Mouse (Mus musculus) heart, adult 2 months (tissue): ENCODE data around the gene Myd88. TPM values are rescaled to one million over a fixed set of nuclear protein-coding genes. Genes with fewer than 3 reads are reported as not detected.

Experiments
- DNase-seq, 2 experiments: peaks; one replicate each; pipeline ENCODE4 v3.0.0; 2021
- H3K27ac ChIP-seq: fragments of 200-600 bp; 2 replicates; pipeline ENCODE4 v1.8.1; 2022
- H3K27me3 ChIP-seq: fragments of 200-500 bp; 2 replicates; pipeline ENCODE4 v1.6.1; 2012; ENCODE audit warnings: mild to moderate bottlenecking, low read length, inconsistent platforms, mixed read lengths; ENCODE audit not compliant: control insufficient read depth, insufficient read depth
- H3K36me3 ChIP-seq: fragments of 200-500 bp; 2 replicates; pipeline ENCODE4 v1.6.1; 2012; ENCODE audit warnings: low read length, inconsistent platforms; ENCODE audit not compliant: control insufficient read depth, insufficient read depth
- H3K4me1 ChIP-seq: fragments of 200-500 bp; 2 replicates; pipeline ENCODE4 v1.6.1; 2011; ENCODE audit warnings: low read length; ENCODE audit not compliant: control insufficient read depth, insufficient read depth
- H3K4me3 ChIP-seq: fragments of 200-600 bp; 2 replicates; pipeline ENCODE4 v1.8.1; 2022
- H3K79me2 ChIP-seq: fragments of 200-500 bp; replicated peaks from 2 replicates; pipeline ENCODE4 v1.6.1; 2012; ENCODE audit warnings: mild to moderate bottlenecking, inconsistent platforms, low read length, moderate library complexity, mixed read lengths; ENCODE audit not compliant: control insufficient read depth, insufficient read depth
- H3K9ac ChIP-seq: fragments of 200-500 bp; 2 replicates; pipeline ENCODE4 v1.6.1; 2012; ENCODE audit warnings: low read depth, mild to moderate bottlenecking, control low read depth, inconsistent platforms, low read length, mixed read lengths
- CTCF ChIP-seq: fragments of 200-600 bp; IDR thresholded peaks from 2 replicates; pipeline ENCODE4 v1.8.1; 2022; ENCODE audit warnings: antibody characterized with exemption, mild to moderate bottlenecking, moderate library complexity
- EP300 ChIP-seq: fragments of 200-500 bp; IDR thresholded peaks from 2 replicates; pipeline ENCODE4 v1.6.1; 2011; ENCODE audit warnings: low read depth, low read length, control low read depth; ENCODE audit not compliant: insufficient read depth
- POLR2A ChIP-seq: fragments of 200-500 bp; IDR thresholded peaks from 2 replicates; pipeline ENCODE4 v1.6.1; 2011; ENCODE audit warnings: mild to moderate bottlenecking, low read depth, low read length, control low read depth; ENCODE audit not compliant: insufficient read depth
- WGBS: fragments of 180-500 bp; shearing (Covaris S2); methylation state at CpG from one replicate; pipeline ENCODE4 v1.1.7; 2018; 5-methylcytosine and 5-hydroxymethylcytosine counted together
- intact Hi-C: fragments of 180-260 bp; cut with DNase I; formaldehyde crosslinking; loops from one replicate; pipeline ENCODE4 v1.15.1; 2025
- polyA plus RNA-seq: library from polyadenylated mRNA; depleted of rRNA; stranded (reverse); fragments of >200 nt; gene quantifications from 2 replicates; pipeline ENCODE4 v1.2.3, GENCODE M21; 2012; rRNA removed
- total RNA-seq, 2 experiments: library from RNA; stranded (reverse); gene quantifications; 2 replicates each; pipeline ENCODE4 v1.2.3; 2021

Gene Myd88
- total and polyA plus RNA-seq, 3 experiments = 12.1 to 14.8 (median 12.2) TPM

GRCm38 (mm10) chr9:119298563-119298962 lies 42.6 kb downstream of the Myd88 start:
- no peak for DNase-seq
- Histone ChIP-seq H3K27ac (no peak overlapping the region), H3K36me3 (no peaks in the 10 kb centered on the region), H3K27me3 (no peaks in the 10 kb centered on the region), H3K79me2 (peaks cover 1% of the 10 kb centered on the region; the same call in 1 of the 2 replicates), H3K9ac (no peak overlapping the region), H3K4me3 (no peak overlapping the region), H3K4me1 (no peaks in the 10 kb centered on the region)
- intact Hi-C loops = loop anchor here (5.0 kb wide), 1 partner anchor 181 kb away; no protein-coding TSS in a partner anchor
- 97% methylated on average over 3 of the region's 3 CpGs for WGBS
- TF ChIP-seq CTCF = no peak
- TF ChIP-seq EP300 = no peak
- TF ChIP-seq POLR2A = no peak

GRCm38 (mm10) chr9:119297696-119298095 lies 43.5 kb downstream of the Myd88 start:
- Histone ChIP-seq H3K4me3 (no peak overlapping the region), H3K4me1 (no peaks in the 10 kb centered on the region), H3K79me2 (peaks cover 1% of the 10 kb centered on the region; the same call in 1 of the 2 replicates), H3K27ac (no peak overlapping the region), H3K36me3 (no peaks in the 10 kb centered on the region), H3K27me3 (no peaks in the 10 kb centered on the region), H3K9ac (no peak overlapping the region)
- TF ChIP-seq CTCF = no peak
- no peak for TF ChIP-seq POLR2A
- no peak for TF ChIP-seq EP300
- DNase-seq = no peak
- WGBS = 83% methylated on average over 6 of the region's 6 CpGs
- intact Hi-C loops = loop anchor here (5.0 kb wide), 1 partner anchor 180 kb away; no protein-coding TSS in a partner anchor

GRCm38 (mm10) chr9:119290791-119291190 lies 50.4 kb downstream of the Myd88 start:
- Histone ChIP-seq H3K27ac (no peak overlapping the region), H3K4me1 (no peaks in the 10 kb centered on the region), H3K27me3 (no peaks in the 10 kb centered on the region), H3K36me3 (no peaks in the 10 kb centered on the region), H3K4me3 (no peak overlapping the region), H3K9ac (no peak overlapping the region), H3K79me2 (no peaks in the 10 kb centered on the region; the same call in 1 of the 2 replicates)
- WGBS = 88% methylated on average over 3 of the region's 3 CpGs
- TF ChIP-seq CTCF (no peak), EP300 (no peak), POLR2A (no peak)
- intact Hi-C loops = no loop called here
- DNase-seq = no peak

Other genes starting within 250 kb of the Myd88 start
- 10 to 100 TPM; 14.5 to 16.6 TPM for gene Plcd1, start 247.9 kb downstream of the Myd88 start, total RNA-seq
- 32.2 and 39.4 TPM in 2 replicates for gene Plcd1, start 247.9 kb downstream of the Myd88 start, polyA plus RNA-seq
- gene Dlec1, start 238.9 kb downstream of the Myd88 start, total RNA-seq = under 1 TPM; 0.13 to 0.32 TPM
- gene Dlec1, start 238.9 kb downstream of the Myd88 start, polyA plus RNA-seq = 0.20 and 0.82 TPM in 2 replicates
- gene Acaa1b, start 184.3 kb downstream of the Myd88 start, total RNA-seq = 1 to 10 TPM; 1.4 to 1.6 TPM
- 2.2 and 2.4 TPM in 2 replicates for gene Acaa1b, start 184.3 kb downstream of the Myd88 start, polyA plus RNA-seq
- gene Gm47289, start 182.2 kb downstream of the Myd88 start, total RNA-seq = not detected
- not detected in 2 replicates for gene Gm47289, start 182.2 kb downstream of the Myd88 start, polyA plus RNA-seq
- not detected for gene Slc22a13, start 132.3 kb downstream of the Myd88 start, total RNA-seq
- gene Slc22a13, start 132.3 kb downstream of the Myd88 start, polyA plus RNA-seq = 0.06 TPM in 1 of 2 replicates, not detected in the other
- 10 to 100 TPM; 45.6 to 51.7 TPM for gene Oxsr1, start 19.0 kb downstream of the Myd88 start, total RNA-seq
- gene Oxsr1, start 19.0 kb downstream of the Myd88 start, polyA plus RNA-seq = 17.4 and 32.7 TPM in 2 replicates
- gene Acaa1a, start 1.7 kb downstream of the Myd88 start, total RNA-seq = 10 to 100 TPM; 72.4 to 78.5 TPM
- 104 and 107 TPM in 2 replicates for gene Acaa1a, start 1.7 kb downstream of the Myd88 start, polyA plus RNA-seq
- gene Xylb, start 16.0 kb upstream of the Myd88 start, total RNA-seq = under 1 TPM; 0.16 to 0.18 TPM
- 0.67 and 1.2 TPM in 2 replicates for gene Xylb, start 16.0 kb upstream of the Myd88 start, polyA plus RNA-seq
- not detected for gene Slc22a14, start 24.1 kb upstream of the Myd88 start, total RNA-seq
- gene Slc22a14, start 24.1 kb upstream of the Myd88 start, polyA plus RNA-seq = 0.35 and 0.78 TPM in 2 replicates
- gene Acvr2b, start 60.7 kb upstream of the Myd88 start, total RNA-seq = 1 to 10 TPM; 4.6 to 6.8 TPM
- gene Acvr2b, start 60.7 kb upstream of the Myd88 start, polyA plus RNA-seq = 2.2 and 3.1 TPM in 2 replicates
- 1 to 10 TPM; 2.0 to 3.1 TPM for gene Exog, start 103.5 kb upstream of the Myd88 start, total RNA-seq
- gene Exog, start 103.5 kb upstream of the Myd88 start, polyA plus RNA-seq = 1.7 and 2.8 TPM in 2 replicates
- 100 to 1,000 TPM; 161 to 173 TPM for gene Scn5a, start 237.6 kb upstream of the Myd88 start, total RNA-seq
- gene Scn5a, start 237.6 kb upstream of the Myd88 start, polyA plus RNA-seq = 101 and 117 TPM in 2 replicates